Mouse (Mus musculus) lung, embryonic 16.5 days (tissue): ENCODE results near the gene Calcoco1. TPM values are rescaled to one million over a fixed set of nuclear protein-coding genes. Genes with fewer than 3 reads are reported as not detected.
A peak's percentile ranks its signal among the peaks of the same experiment; 100 is the strongest.
"Not testable (repeated sequence)": the region's sequence is repeated elsewhere in the genome, so short reads cannot be mapped to it uniquely, and the experiment has no call there.

Experiments
- ATAC-seq: fragments of 200-750 bp; cut with Nextera tagmentation; 2 replicates; pipeline ENCODE4 v1.8.0; 2017; ENCODE audit warnings: low read depth, mild to moderate bottlenecking, moderate library complexity
- H3K27ac ChIP-seq: fragments of 300-500 bp; sonication (generic); 2 replicates; pipeline ENCODE4 v1.5.1; 2014; ENCODE audit warnings: mild to moderate bottlenecking, control low read depth, low read length
- H3K27me3 ChIP-seq: fragments of 300-500 bp; sonication (generic); 2 replicates; pipeline ENCODE4 v1.6.1; 2014; ENCODE audit warnings: low read depth, low read length, mixed read lengths; ENCODE audit not compliant: control insufficient read depth, insufficient read depth
- H3K36me3 ChIP-seq: fragments of 300-500 bp; sonication (generic); 2 replicates; pipeline ENCODE4 v1.6.1; 2014; ENCODE audit warnings: low read length; ENCODE audit not compliant: control insufficient read depth, insufficient read depth
- H3K4me1 ChIP-seq: fragments of 300-500 bp; sonication (generic); replicated peaks from 2 replicates; pipeline ENCODE4 v1.6.1; 2014; ENCODE audit warnings: low read length, mixed read lengths; ENCODE audit not compliant: control insufficient read depth, insufficient read depth
- H3K4me2 ChIP-seq: fragments of 300-500 bp; sonication (generic); 2 replicates; pipeline ENCODE4 v1.6.1; 2014; ENCODE audit warnings: low read depth, low read length, control low read depth
- H3K4me3 ChIP-seq: fragments of 300-500 bp; sonication (generic); 2 replicates; pipeline ENCODE4 v1.5.1; 2014; ENCODE audit warnings: mild to moderate bottlenecking, low read length, control low read depth
- H3K9ac ChIP-seq: fragments of 300-500 bp; sonication (generic); 2 replicates; pipeline ENCODE4 v1.6.1; 2014; ENCODE audit warnings: low read length, control low read depth
- H3K9me3 ChIP-seq: fragments of 300-500 bp; sonication (generic); 2 replicates; pipeline ENCODE4 v1.6.1; 2016; ENCODE audit warnings: low read length; ENCODE audit not compliant: control insufficient read depth
- WGBS: fragments of 180-500 bp; shearing (Covaris S2); extraction: QIAGEN DNeasy Blood & Tissue Kit; methylation state at CpG from one replicate; pipeline ENCODE4 v1.1.7; 2014; 5-methylcytosine and 5-hydroxymethylcytosine counted together
- microRNA counts: library from miRNA; unstranded; fragments of <30 nt; microRNA quantifications from one replicate; lab custom pipeline; 2016
- microRNA-seq: library from miRNA; unstranded; fragments of <30 nt; microRNA quantifications from one replicate; pipeline ENCODE4, GENCODE M21; 2016
- polyA plus RNA-seq: library from polyadenylated mRNA; unstranded; fragments of >200 nt; fragmentation: Nextera tagmentation; extraction: Ambion mirVana; gene quantifications from 2 replicates; pipeline ENCODE4 v1.2.1, GENCODE M21; 2015

The Calcoco1 gene
- polyA plus RNA-seq, 1 experiment from 2014 or later: 61.7 TPM

DNA sequence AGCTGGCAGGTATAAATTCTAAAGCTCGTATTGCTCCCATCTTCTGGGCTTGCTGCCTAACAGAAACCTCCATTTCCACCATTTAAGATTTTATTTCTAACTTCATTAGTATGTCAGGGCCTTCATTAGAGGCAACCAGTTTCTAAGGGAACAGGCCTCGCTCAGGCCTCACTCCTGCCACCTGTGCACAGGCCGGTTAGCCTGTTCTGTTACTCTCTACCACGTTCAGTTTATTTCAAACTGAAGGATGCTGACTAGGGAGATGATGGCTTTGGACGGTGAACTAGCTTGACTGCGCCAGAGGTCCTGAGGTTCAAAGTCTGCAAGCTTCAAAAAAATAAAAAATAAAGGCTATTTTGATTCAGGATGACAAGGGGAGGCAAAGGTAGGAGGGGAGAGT is 51.7 kb downstream of the Calcoco1 start:
- H3K27ac ChIP-seq: peak overlapping the region; percentile 82
- peak overlapping the region; percentile 72 for H3K4me3 ChIP-seq
- H3K4me1 ChIP-seq: peaks cover 24% of the 10 kb centered on the region
- ATAC-seq: no peak
- H3K9ac ChIP-seq: peak overlapping the region; percentile 94
- 4% methylated on average over 6 of the region's 6 CpGs for WGBS
- H3K27me3 ChIP-seq: no peaks in the 10 kb centered on the region
- H3K36me3 ChIP-seq: peaks cover 5% of the 10 kb centered on the region
- peak overlapping the region; percentile 82 for H3K4me2 ChIP-seq
- H3K9me3 ChIP-seq: no peaks in the 10 kb centered on the region

DNA sequence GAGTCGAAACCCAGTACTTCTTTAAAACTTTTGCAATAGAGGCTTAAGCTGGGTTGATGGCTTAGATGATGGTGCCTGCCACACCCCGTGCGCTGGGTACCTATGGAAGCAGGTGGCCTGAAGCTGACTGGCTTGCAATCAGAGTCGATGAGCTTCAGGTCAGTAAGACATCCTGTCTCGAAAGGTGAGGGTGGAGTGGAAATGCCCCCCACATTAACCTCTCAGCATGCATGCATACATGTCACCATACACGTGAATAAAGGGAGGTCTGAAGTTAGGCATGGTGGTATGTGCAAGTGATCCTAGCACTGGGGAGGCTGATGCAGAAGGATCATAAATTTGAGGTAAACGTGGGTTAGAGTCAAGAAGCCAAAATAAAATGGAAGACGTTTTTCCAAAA is 52.4 kb downstream of the Calcoco1 start:
- Histone ChIP-seq H3K27me3 (no peaks in the 10 kb centered on the region), H3K9me3 (no peaks in the 10 kb centered on the region), H3K4me1 (peaks cover 24% of the 10 kb centered on the region), H3K4me2 (peak overlapping the region; percentile 82), H3K27ac (no peak overlapping the region), H3K36me3 (peaks cover 10% of the 10 kb centered on the region), H3K4me3 (no peak overlapping the region), H3K9ac (peak overlapping the region; percentile 13; the same call in 1 of the 2 replicates)
- ATAC-seq: no peak
- WGBS: 82% methylated on average over 8 of the region's 8 CpGs

DNA sequence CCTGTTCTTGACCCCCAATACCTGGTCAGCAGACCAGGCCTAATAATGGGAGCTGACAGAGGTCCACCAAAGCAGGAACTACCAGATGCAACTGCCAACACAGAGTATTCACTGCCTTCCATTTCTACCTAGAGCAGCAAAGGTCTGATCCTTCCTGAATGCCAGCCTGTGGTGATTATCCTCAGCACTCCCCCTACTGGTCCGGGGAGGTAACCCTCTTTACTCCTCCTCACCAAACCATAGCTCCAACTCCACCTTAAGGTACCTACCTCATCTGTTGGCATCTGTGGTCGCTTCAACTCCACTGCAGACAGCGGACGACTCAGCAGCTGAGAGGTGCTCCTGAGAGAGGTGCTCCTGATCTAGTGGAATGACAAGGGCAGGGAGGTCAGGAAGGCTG is 56.5 kb downstream of the Calcoco1 start:
- H3K27ac ChIP-seq: no peak overlapping the region
- no peak overlapping the region for H3K4me2 ChIP-seq
- H3K4me1 ChIP-seq: peaks cover 9% of the 10 kb centered on the region
- no peak overlapping the region for H3K9ac ChIP-seq
- peak; percentile 51 for ATAC-seq
- 42% methylated on average over 4 of the region's 4 CpGs for WGBS
- no peak overlapping the region for H3K4me3 ChIP-seq
- no peaks in the 10 kb centered on the region for H3K27me3 ChIP-seq
- peaks cover 35% of the 10 kb centered on the region for H3K36me3 ChIP-seq
- no peaks in the 10 kb centered on the region for H3K9me3 ChIP-seq

DNA sequence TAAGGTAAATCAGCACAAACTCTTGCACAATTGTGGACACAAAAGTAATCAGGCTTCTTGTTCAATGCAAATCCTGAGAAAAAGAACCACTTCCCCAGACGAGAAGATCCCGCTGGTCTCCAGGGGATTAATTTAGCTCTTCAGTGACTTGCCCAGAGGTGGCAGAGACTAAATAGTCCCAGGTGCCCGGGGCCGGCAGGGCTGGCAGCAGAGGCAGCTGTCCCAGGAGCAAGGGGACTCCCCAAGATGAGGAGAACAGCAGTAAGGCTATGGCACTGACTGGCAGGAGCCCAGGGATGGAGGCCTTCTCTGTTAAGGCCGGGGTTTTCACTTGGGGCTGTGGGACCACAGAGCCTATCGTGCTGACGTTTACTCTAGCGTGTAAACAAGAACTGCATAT is 58.2 kb downstream of the Calcoco1 start:
- H3K9me3 ChIP-seq: no peaks in the 10 kb centered on the region
- H3K27ac ChIP-seq: no peak overlapping the region
- no peaks in the 10 kb centered on the region for H3K27me3 ChIP-seq
- H3K4me2 ChIP-seq: no peak overlapping the region
- WGBS: 82% methylated on average over 8 of the region's 8 CpGs
- H3K36me3 ChIP-seq: peaks cover 39% of the 10 kb centered on the region
- no peak overlapping the region for H3K9ac ChIP-seq
- H3K4me3 ChIP-seq: no peak overlapping the region
- ATAC-seq: no peak
- H3K4me1 ChIP-seq: 0 out of 2 replicates have a peak, but pooled peaks cover 2% of the 10 kb centered on the region

DNA sequence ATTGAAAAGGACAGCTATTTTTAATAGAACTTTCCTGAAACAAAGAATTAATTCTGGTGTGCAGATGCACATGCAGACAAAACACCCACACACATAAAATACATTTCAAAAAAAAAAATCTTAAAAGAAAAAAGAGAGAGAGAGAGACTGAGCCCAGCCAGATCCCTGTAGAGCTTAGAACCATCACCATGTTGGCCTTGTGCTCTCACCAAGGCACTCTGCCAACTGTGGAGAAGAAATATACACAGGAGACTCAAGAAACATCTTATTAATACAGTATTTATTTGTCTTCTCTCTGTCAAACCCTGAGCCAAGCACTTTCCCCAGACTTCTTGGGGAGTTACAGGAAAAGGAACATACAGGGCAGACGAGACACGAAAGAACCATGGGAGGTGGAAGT is 59.4 kb downstream of the Calcoco1 start:
- not testable (repeated sequence) for H3K27ac ChIP-seq, H3K9ac ChIP-seq, H3K4me2 ChIP-seq, H3K9me3 ChIP-seq, H3K4me3 ChIP-seq, H3K27me3 ChIP-seq, H3K4me1 ChIP-seq, ATAC-seq
- no CpG with 5 or more reads among the region's 2 CpGs for WGBS
- peaks cover 39% of the 10 kb centered on the region for H3K36me3 ChIP-seq

DNA sequence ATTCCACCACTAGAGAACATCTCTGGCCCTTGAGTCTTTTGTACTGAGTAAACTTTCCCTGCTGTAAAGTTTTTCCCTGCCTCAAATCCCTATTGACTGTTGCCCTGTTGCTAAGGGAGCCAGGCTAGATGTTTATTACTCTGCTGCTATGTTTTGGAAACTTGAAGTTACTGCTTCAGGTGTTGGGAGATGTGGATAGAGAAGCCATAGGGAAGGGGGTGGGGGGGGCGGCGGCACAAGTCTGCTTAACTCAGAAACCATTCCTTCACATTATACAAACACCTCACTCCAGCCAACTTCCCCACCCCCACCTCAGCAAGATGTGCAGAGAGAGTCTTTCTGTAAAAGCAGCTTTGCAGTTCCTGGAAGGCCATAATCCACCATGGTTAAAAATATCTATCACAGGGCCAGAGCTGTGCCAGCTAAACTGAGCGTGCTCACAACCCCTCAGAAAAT is 64.0 kb downstream of the Calcoco1 start:
- H3K27me3 ChIP-seq: no peaks in the 10 kb centered on the region
- peak; percentile 52 for ATAC-seq
- peak overlapping the region; percentile 99 for H3K27ac ChIP-seq
- no peaks in the 10 kb centered on the region for H3K9me3 ChIP-seq
- H3K4me2 ChIP-seq: no peak overlapping the region
- H3K4me3 ChIP-seq: no peak overlapping the region
- H3K4me1 ChIP-seq: peaks cover 24% of the 10 kb centered on the region
- WGBS: 17% methylated on average over 3 of the region's 3 CpGs
- peaks cover 16% of the 10 kb centered on the region for H3K36me3 ChIP-seq
- no peak overlapping the region for H3K9ac ChIP-seq

MicroRNAs encoded within 50 kb of the gene (microRNA counts, 519-probe panel; counts per million panel counts)
- 582 counts per million, percentile 4 among the panel's probes with 10 or more counts for microRNA mmu-miR-688 (lab: Ali Mortazavi, UCI)

Small RNA genes lying within 50 kb of the gene (microRNA-seq; reads per million reads assigned to microRNA genes)
- gene Mir688: not detected

Other genes with a start within 250 kb of the Calcoco1 start
- gene Gm10337, start 218.5 kb downstream of the Calcoco1 start, polyA plus RNA-seq: not detected in 2 replicates
- 12.5 and 13.2 TPM in 2 replicates for gene Map3k12, start 205.1 kb downstream of the Calcoco1 start, polyA plus RNA-seq
- 73.4 and 77.0 TPM in 2 replicates for gene Tarbp2, start 204.0 kb downstream of the Calcoco1 start, polyA plus RNA-seq
- gene Npff, start 197.2 kb downstream of the Calcoco1 start, polyA plus RNA-seq: 4.4 and 4.5 TPM in 2 replicates
- gene Gm28047, start 97.1 kb downstream of the Calcoco1 start, polyA plus RNA-seq: not detected in 2 replicates
- gene Atf7, start 96.7 kb downstream of the Calcoco1 start, polyA plus RNA-seq: 43.5 and 50.0 TPM in 2 replicates
- 73.6 and 76.2 TPM in 2 replicates for gene Atp5g2, start 49.8 kb downstream of the Calcoco1 start, polyA plus RNA-seq
- gene Hoxc13, start 198.9 kb upstream of the Calcoco1 start, polyA plus RNA-seq: not detected in 2 replicates
- not detected in 2 replicates for gene Hoxc12, start 214.6 kb upstream of the Calcoco1 start, polyA plus RNA-seq
- not detected in 2 replicates for gene Hoxc11, start 232.2 kb upstream of the Calcoco1 start, polyA plus RNA-seq
- gene Hoxc10, start 244.6 kb upstream of the Calcoco1 start, polyA plus RNA-seq: 0.11 TPM in 1 of 2 replicates, not detected in the other
- 0.31 TPM in 2 replicates for gene Hoxc5, start 245.3 kb upstream of the Calcoco1 start, polyA plus RNA-seq